Mouse (Mus musculus) CH12.LX (cell line): ENCODE results near the gene Eif2b1. TPM values are rescaled to one million over a fixed set of nuclear protein-coding genes. Genes with fewer than 3 reads are reported as not detected.
A peak's percentile ranks its signal among the peaks of the same experiment; 100 is the strongest.

ENCODE experiments used
- DNase-seq: peaks from one replicate; pipeline ENCODE4 v3.0.0-alpha.2; 2013; ENCODE audit errors: extremely low read depth
- H3K27ac ChIP-seq: 2 replicates; pipeline ENCODE4 v1.5.1; 2012; ENCODE audit warnings: low read depth, mild to moderate bottlenecking, control low read depth, moderate library complexity; ENCODE audit not compliant: insufficient read depth
- H3K27me3 ChIP-seq: replicated peaks from 2 replicates; pipeline ENCODE3; 2012; ENCODE audit warnings: inconsistent platforms
- H3K36me3 ChIP-seq, 2 experiments: replicated peaks in 1 of 2; 2 replicates each; pipeline versions ENCODE3 to v1.6.1; 2012; ENCODE audit warnings: inconsistent platforms in 1 of 2, low read length in 1 of 2, mild to moderate bottlenecking in 1 of 2, mixed read lengths in 1 of 2, moderate library complexity in 1 of 2; ENCODE audit not compliant: control insufficient read depth in 1 of 2, insufficient read depth in 1 of 2
- H3K4me1 ChIP-seq, 2 experiments: 2 replicates each; pipeline ENCODE4 v1.6.1; 2012; ENCODE audit warnings: inconsistent platforms in 1 of 2, moderate library complexity in 1 of 2; ENCODE audit not compliant: insufficient read depth in 2 of 2, control insufficient read depth in 1 of 2
- H3K4me2 ChIP-seq: 2 replicates; pipeline ENCODE4 v1.6.1; 2012; ENCODE audit warnings: low read depth, mild to moderate bottlenecking, control low read depth; ENCODE audit not compliant: poor library complexity, insufficient read depth, severe bottlenecking
- H3K4me3 ChIP-seq, 3 experiments: fragments of 150-350 bp in 1 of 3; sonication (generic) in 1 of 3; replicated peaks in 1 of 3; 2 replicates each; pipeline versions ENCODE3 to v1.5.1; 2011 to 2012; ENCODE audit warnings: low read depth in 2 of 3, low read length in 2 of 3, mild to moderate bottlenecking in 2 of 3, moderate library complexity in 2 of 3, control low read depth in 1 of 3, improper control_type of control experiment in 1 of 3, inconsistent platforms in 1 of 3, mixed read lengths in 1 of 3; ENCODE audit not compliant: poor library complexity in 1 of 3
- H3K79me2 ChIP-seq: replicated peaks from 2 replicates; pipeline ENCODE4 v1.6.1; 2012; ENCODE audit warnings: mild to moderate bottlenecking, moderate library complexity; ENCODE audit not compliant: control insufficient read depth, poor library complexity, insufficient read depth, severe bottlenecking; ENCODE audit errors: extremely low read depth
- H3K9ac ChIP-seq: 2 replicates; pipeline ENCODE4 v1.6.1; 2012; ENCODE audit warnings: low read depth, mild to moderate bottlenecking, control low read depth, moderate library complexity; ENCODE audit not compliant: insufficient read depth
- H3K9me3 ChIP-seq: replicated peaks from 2 replicates; pipeline ENCODE3; 2012; ENCODE audit warnings: low read length, inconsistent platforms, mixed read lengths
- BHLHE40 ChIP-seq: IDR thresholded peaks from 2 replicates; pipeline ENCODE4 v1.6.1; 2011; ENCODE audit warnings: mild to moderate bottlenecking, low read depth, low read length, improper control_type of control experiment
- CHD1 ChIP-seq: IDR thresholded peaks from 2 replicates; pipeline ENCODE4 v1.6.1; 2012; ENCODE audit warnings: low read depth, low read length, improper control_type of control experiment, inconsistent platforms
- CHD2 ChIP-seq: IDR thresholded peaks from 2 replicates; pipeline ENCODE4 v1.6.1; 2011; ENCODE audit warnings: low read length, improper control_type of control experiment
- CTCF ChIP-seq, 2 experiments: IDR thresholded peaks in 1 of 2; conservative IDR thresholded peaks in 1 of 2; 2 replicates each; pipeline ENCODE4 v1.5.1; 2011 to 2012; ENCODE audit warnings: low read depth in 2 of 2, low read length in 2 of 2, improper control_type of control experiment in 1 of 2, inconsistent platforms in 1 of 2, mild to moderate bottlenecking in 1 of 2, moderate library complexity in 1 of 2
- E2F4 ChIP-seq: IDR thresholded peaks from 2 replicates; pipeline ENCODE4 v1.6.1; 2011; ENCODE audit warnings: low read depth, low read length, improper control_type of control experiment; ENCODE audit not compliant: insufficient replicate concordance
- ELF1 ChIP-seq: IDR thresholded peaks from 2 replicates; pipeline ENCODE4 v1.6.1; 2014; ENCODE audit warnings: low read depth, mild to moderate bottlenecking, inconsistent platforms, low read length, improper control_type of control experiment
- EP300 ChIP-seq: IDR thresholded peaks from 2 replicates; pipeline ENCODE4 v1.6.1; 2011; ENCODE audit warnings: low read length, improper control_type of control experiment
- ETS1 ChIP-seq: conservative IDR thresholded peaks from 2 replicates; pipeline ENCODE4 v1.6.1; 2012; ENCODE audit warnings: low read depth, mild to moderate bottlenecking, inconsistent platforms, low read length, improper control_type of control experiment, moderate library complexity
- GABPA ChIP-seq: IDR thresholded peaks from 2 replicates; pipeline ENCODE4 v1.6.1; 2012; ENCODE audit warnings: low read depth, low read length, improper control_type of control experiment, inconsistent platforms; ENCODE audit not compliant: insufficient replicate concordance
- HCFC1 ChIP-seq: IDR thresholded peaks from 2 replicates; pipeline ENCODE4 v1.6.1; 2012; ENCODE audit warnings: low read depth, mild to moderate bottlenecking, inconsistent platforms, low read length, improper control_type of control experiment
- IRF4 ChIP-seq: IDR thresholded peaks from 2 replicates; pipeline ENCODE4 v1.6.1; 2014; ENCODE audit warnings: low read depth, mild to moderate bottlenecking, inconsistent platforms, low read length, improper control_type of control experiment
- JUN ChIP-seq: IDR thresholded peaks from 2 replicates; pipeline ENCODE4 v1.6.1; 2011; ENCODE audit warnings: low read depth, mild to moderate bottlenecking, low read length, improper control_type of control experiment, moderate library complexity; ENCODE audit not compliant: insufficient read depth
- JUND ChIP-seq: conservative IDR thresholded peaks from 2 replicates; pipeline ENCODE4 v1.6.1; 2011; ENCODE audit warnings: low read depth, low read length, improper control_type of control experiment
- KAT2A ChIP-seq: IDR thresholded peaks from 2 replicates; pipeline ENCODE4 v1.6.1; 2012; ENCODE audit warnings: low read length, improper control_type of control experiment, inconsistent platforms; ENCODE audit not compliant: insufficient replicate concordance
- MAFK ChIP-seq: IDR thresholded peaks from 2 replicates; pipeline ENCODE4 v1.6.1; 2011; ENCODE audit warnings: low read length, improper control_type of control experiment; ENCODE audit not compliant: insufficient replicate concordance
- MAX ChIP-seq: IDR thresholded peaks from 2 replicates; pipeline ENCODE4 v1.6.1; 2011; ENCODE audit warnings: low read length, improper control_type of control experiment
- MAZ ChIP-seq: IDR thresholded peaks from 2 replicates; pipeline ENCODE4 v1.6.1; 2012; ENCODE audit warnings: low read depth, mild to moderate bottlenecking, inconsistent platforms, low read length, improper control_type of control experiment, moderate library complexity
- MEF2A ChIP-seq: IDR thresholded peaks from 2 replicates; pipeline ENCODE4 v1.6.1; 2014; ENCODE audit warnings: low read depth, mild to moderate bottlenecking, inconsistent platforms, low read length, improper control_type of control experiment, borderline replicate concordance
- MXI1 ChIP-seq: IDR thresholded peaks from 2 replicates; pipeline ENCODE4 v1.6.1; 2011; ENCODE audit warnings: mild to moderate bottlenecking, low read depth, low read length, improper control_type of control experiment
- MYC ChIP-seq: IDR thresholded peaks from 2 replicates; pipeline ENCODE4 v1.6.1; 2011; ENCODE audit warnings: low read depth, mild to moderate bottlenecking, improper control_type of control experiment, low read length
- NELFE ChIP-seq: IDR thresholded peaks from 2 replicates; pipeline ENCODE4 v1.6.1; 2011; ENCODE audit warnings: low read depth, low read length, improper control_type of control experiment
- NRF1 ChIP-seq: IDR thresholded peaks from 2 replicates; pipeline ENCODE4 v1.6.1; 2014; ENCODE audit warnings: low read depth, mild to moderate bottlenecking, inconsistent platforms, low read length, improper control_type of control experiment, moderate library complexity
- PAX5 ChIP-seq: IDR thresholded peaks from 2 replicates; pipeline ENCODE4 v1.6.1; 2012; ENCODE audit warnings: low read length, inconsistent platforms, mixed read lengths
- POLR2A ChIP-seq: IDR thresholded peaks from 2 replicates; pipeline ENCODE4 v1.6.1; 2011; ENCODE audit warnings: low read depth, mild to moderate bottlenecking, improper control_type of control experiment, low read length
- POLR2AphosphoS2 ChIP-seq: IDR thresholded peaks from 2 replicates; pipeline ENCODE4 v1.6.1; 2011; ENCODE audit warnings: low read depth, low read length, improper control_type of control experiment
- RAD21 ChIP-seq: IDR thresholded peaks from 2 replicates; pipeline ENCODE4 v1.6.1; 2011; ENCODE audit warnings: low read depth, mild to moderate bottlenecking, low read length, improper control_type of control experiment, moderate library complexity
- RCOR1 ChIP-seq: conservative IDR thresholded peaks from 2 replicates; pipeline ENCODE4 v1.6.1; 2012; ENCODE audit warnings: low read depth, mild to moderate bottlenecking, inconsistent platforms, low read length, improper control_type of control experiment
- SIN3A ChIP-seq: IDR thresholded peaks from 2 replicates; pipeline ENCODE4 v1.6.1; 2012; ENCODE audit warnings: low read length, improper control_type of control experiment, inconsistent platforms
- SMC3 ChIP-seq: IDR thresholded peaks from 2 replicates; pipeline ENCODE4 v1.6.1; 2011; ENCODE audit warnings: low read depth, low read length, improper control_type of control experiment
- TBP ChIP-seq: conservative IDR thresholded peaks from 2 replicates; pipeline ENCODE4 v1.6.1; 2011; ENCODE audit warnings: low read depth, low read length, improper control_type of control experiment
- TCF12 ChIP-seq: IDR thresholded peaks from 2 replicates; pipeline ENCODE4 v1.6.1; 2014; ENCODE audit warnings: low read depth, mild to moderate bottlenecking, inconsistent platforms, low read length, improper control_type of control experiment
- UBTF ChIP-seq: IDR thresholded peaks from 2 replicates; pipeline ENCODE4 v1.6.1; 2012; ENCODE audit warnings: low read depth, mild to moderate bottlenecking, inconsistent platforms, low read length, improper control_type of control experiment, moderate library complexity
- USF1 ChIP-seq: IDR thresholded peaks from 2 replicates; pipeline ENCODE4 v1.6.1; 2014; ENCODE audit warnings: low read depth, mild to moderate bottlenecking, inconsistent platforms, low read length, improper control_type of control experiment
- USF2 ChIP-seq: conservative IDR thresholded peaks from 2 replicates; pipeline ENCODE4 v1.6.1; 2011; ENCODE audit warnings: low read depth, low read length, improper control_type of control experiment
- ZC3H11A ChIP-seq: IDR thresholded peaks from 2 replicates; pipeline ENCODE4 v1.6.1; 2012; ENCODE audit warnings: low read depth, mild to moderate bottlenecking, inconsistent platforms, low read length, improper control_type of control experiment
- ZKSCAN1 ChIP-seq: IDR thresholded peaks from 2 replicates; pipeline ENCODE4 v1.6.1; 2012; ENCODE audit warnings: low read depth, inconsistent platforms, low read length, improper control_type of control experiment, borderline replicate concordance
- ZMIZ1 ChIP-seq: IDR thresholded peaks from 2 replicates; pipeline ENCODE4 v1.6.1; 2012; ENCODE audit warnings: low read depth, mild to moderate bottlenecking, inconsistent platforms, low read length, improper control_type of control experiment
- ZNF384 ChIP-seq: IDR thresholded peaks from 2 replicates; pipeline ENCODE4 v1.6.1; 2012; ENCODE audit warnings: low read depth, low read length, improper control_type of control experiment, inconsistent platforms
- dilution Hi-C: fragments of 300-500 bp; cut with MboI; formaldehyde crosslinking; loops from 2 replicates; pipeline ENCODE4 v1.14.3; 2020; ENCODE audit warnings: low sequenced_read_pairs; ENCODE audit not compliant: extremely low pct_unique_long_range_greater_than_20kb, extremely low pct_ligation_motif_present
- in situ Hi-C: fragments of 300-500 bp; cut with MboI; formaldehyde crosslinking; loops from 3 replicates; pipeline ENCODE4 v1.14.3; 2019; ENCODE audit warnings: low sequenced_read_pairs, low pct_ligation_motif_present, low pct_unique_long_range_greater_than_20kb, mixed read lengths
- polyA plus RNA-seq: library from polyadenylated mRNA; unstranded; fragments of >175 nt; gene quantifications from 2 replicates; pipeline ENCODE4 v1.2.1, GENCODE M21; 2012; ENCODE audit warnings: low read depth; ENCODE audit not compliant: insufficient read length
- total RNA-seq, 2 experiments: library from RNA; depleted of rRNA; stranded (reverse); fragments of 300-350 nt in 1 of 2; fragments of >200 nt in 1 of 2; gene quantifications; 2 replicates each; pipeline ENCODE4 v1.2.3; 2012 to 2014

Eif2b1 gene
- total and polyA plus RNA-seq, 3 experiments, result 50.8 to 104 (median 98.0) TPM

- peak overlapping the region in 2 of 3 experiments; percentile 10 to 31 for H3K4me3 ChIP-seq
- H3K79me2 ChIP-seq, result no peaks in the 10 kb centered on the region
- DNase-seq, result peak; percentile 68
- dilution Hi-C loops (no loop called here), in situ Hi-C loops (no loop called here)
- H3K4me2 ChIP-seq, result peak overlapping the region; percentile 25; the same call in 1 of the 2 replicates
- no peaks in the 10 kb centered on the region for H3K9me3 ChIP-seq
- peaks cover 9 to 24% of the 10 kb centered on the region in 2 experiments for H3K4me1 ChIP-seq
- no peak overlapping the region; the same call in 1 of the 2 replicates for H3K27ac ChIP-seq
- TF ChIP-seq IRF4, result peak; percentile 94
- no peak for TF ChIP-seq TBP
- no peak for TF ChIP-seq KAT2A
- TF ChIP-seq POLR2A, result no peak
- TF ChIP-seq ZKSCAN1, result no peak
- no peak for TF ChIP-seq MYC
- no peak for TF ChIP-seq E2F4
- TF ChIP-seq CTCF (conservative IDR thresholded peaks at IDR 0.05 in 1 of 2, IDR thresholded peaks at IDR 0.05 in 1 of 2; ENCODE audit: low read depth in 2 of 2, low read length in 2 of 2), result no peak
- TF ChIP-seq MXI1, result no peak
- TF ChIP-seq ZC3H11A, result no peak
- peak; percentile 36; the same call in 1 of the 2 replicates for TF ChIP-seq BHLHE40
- no peak for TF ChIP-seq MAFK
- TF ChIP-seq GABPA, result no peak
- peak; percentile 81 for TF ChIP-seq EP300
- TF ChIP-seq RCOR1, result no peak
- no peak for TF ChIP-seq UBTF
- peak; percentile 53; the same call in 1 of the 2 replicates for TF ChIP-seq TCF12
- TF ChIP-seq SIN3A, result no peak
- peak; percentile 42; the same call in 1 of the 2 replicates for TF ChIP-seq ETS1
- 0 out of 2 replicates have a peak, but pooled peaks have one; percentile 28 for TF ChIP-seq MEF2A
- no peak for TF ChIP-seq USF1
- peak; percentile 66 for TF ChIP-seq NRF1
- TF ChIP-seq CHD2, result no peak
- no peak for TF ChIP-seq POLR2AphosphoS2
- no peak for TF ChIP-seq MAZ
- no peak for TF ChIP-seq CHD1
- TF ChIP-seq NELFE, result no peak
- no peak; the same call in 1 of the 2 replicates for TF ChIP-seq ZNF384
- TF ChIP-seq JUND, result peak; percentile 55; the same call in 1 of the 2 replicates
- TF ChIP-seq ZMIZ1, result no peak
- TF ChIP-seq SMC3, result no peak
- no peak for TF ChIP-seq USF2
- no peak for TF ChIP-seq MAX
- TF ChIP-seq ELF1, result peak; percentile 49; the same call in 1 of the 2 replicates
- no peak for TF ChIP-seq HCFC1
- no peak for TF ChIP-seq JUN
- TF ChIP-seq PAX5, result no peak
- no peak; the same call in none of the 2 replicates for TF ChIP-seq RAD21
- H3K27me3 ChIP-seq, result no peaks in the 10 kb centered on the region
- no peaks in the 10 kb centered on the region for H3K36me3 ChIP-seq
- no peak overlapping the region; the same call in 1 of the 2 replicates for H3K9ac ChIP-seq
Measured at GRCm38 (mm10) chr5:124621362-124621761, 42.4 kb upstream of the Eif2b1 start.
